Mouse (Mus musculus) testis, adult 2 months (tissue): ENCODE results near the gene Zfp64.

Experiments used
- CTCF ChIP-seq: fragments of 200-500 bp; IDR thresholded peaks from 2 replicates; pipeline ENCODE4 v1.5.1; 2012; ENCODE audit warnings: low read depth, mild to moderate bottlenecking, inconsistent platforms, low read length, moderate library complexity; ENCODE audit not compliant: control insufficient read depth, insufficient read depth, insufficient replicate concordance
- POLR2A ChIP-seq: fragments of 200-500 bp; IDR thresholded peaks from 2 replicates; pipeline ENCODE4 v1.6.1; 2012; ENCODE audit warnings: low read depth, mild to moderate bottlenecking, inconsistent platforms, low read length, moderate library complexity; ENCODE audit not compliant: control insufficient read depth

GRCm38 (mm10) chr2:168895531-168895930, 59.9 kb downstream of the Zfp64 start:
- TF ChIP-seq CTCF, result no peak
- TF ChIP-seq POLR2A, result no peak
